Mouse (Mus musculus): Measurements from ENCODE around the gene Slc17a4. TPM values are rescaled to one million over a fixed set of nuclear protein-coding genes. Genes with fewer than 3 reads are reported as not detected.

Slc17a4 gene
- total and polyA plus RNA-seq, 2 experiments from 2014 or later = not detected

DNA sequence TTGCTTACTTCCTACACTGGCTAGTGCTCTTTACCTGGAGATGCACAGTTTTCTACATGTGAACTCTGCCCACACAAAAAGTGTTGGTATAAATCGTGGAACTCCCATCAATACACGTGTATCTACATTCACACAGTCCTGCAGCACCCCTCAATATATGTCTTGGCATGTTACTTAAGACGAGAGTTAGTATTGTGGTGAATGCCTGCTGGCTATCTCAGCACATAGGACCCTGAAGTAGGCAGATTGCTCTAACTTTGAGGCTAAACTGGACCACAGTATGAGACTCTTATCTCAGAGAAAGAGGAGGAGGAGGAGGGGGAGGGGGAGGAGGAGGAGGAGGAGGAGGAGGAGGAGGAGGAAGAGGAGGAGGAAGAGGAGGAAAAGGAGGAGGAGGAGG, 35.7 kb downstream of the Slc17a4 start:
- Histone ChIP-seq H3K4me3 (ENCODE audit: low read length) (no peak overlapping the region), H3K36me3 (ENCODE audit: insufficient read depth, low read length) (no peaks in the 10 kb centered on the region), H3K27ac (no peak overlapping the region), H3K4me1 (ENCODE audit: insufficient read depth, low read length) (no peaks in the 10 kb centered on the region), H3K27me3 (ENCODE audit: insufficient read depth, low read length) (no peaks in the 10 kb centered on the region), H3K9ac (replicated peaks; ENCODE audit: low read length) (no peak overlapping the region), H3K4me2 (ENCODE audit: low read depth, low read length) (no peak overlapping the region), H3K9me3 (ENCODE audit: low read length) (no peaks in the 10 kb centered on the region)
- no peak for ATAC-seq
- WGBS = 92% methylated on average over 3 of the region's 3 CpGs
- no peak for TF ChIP-seq CTCF (IDR thresholded peaks at IDR 0.05; ENCODE audit: low read depth)
- no peak for DNase-seq (ENCODE audit: low spot score)

DNA sequence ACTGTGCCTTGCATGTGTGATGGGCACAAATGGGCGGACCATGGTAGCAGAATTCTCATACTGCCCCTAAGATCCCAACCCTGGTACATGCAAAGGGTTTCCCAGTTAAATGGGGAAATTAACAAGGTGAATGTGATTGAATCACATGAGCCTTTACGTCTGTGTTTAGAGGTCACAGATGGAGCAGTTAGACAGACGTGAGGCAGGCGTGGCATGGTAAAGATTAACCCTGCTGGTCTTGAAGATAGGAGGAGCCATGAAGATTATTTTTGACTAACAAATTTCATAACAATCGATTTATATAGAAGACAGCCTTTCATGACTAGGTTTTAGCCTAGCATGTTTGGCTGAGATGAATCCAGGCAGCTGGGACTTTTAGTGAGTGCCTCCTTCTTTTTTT, 41.7 kb downstream of the Slc17a4 start:
- no peaks in the 10 kb centered on the region for H3K27me3 ChIP-seq (ENCODE audit: insufficient read depth, low read length)
- no peak overlapping the region for H3K4me3 ChIP-seq (ENCODE audit: low read length)
- H3K4me1 ChIP-seq (ENCODE audit: insufficient read depth, low read length) = no peaks in the 10 kb centered on the region
- H3K9ac ChIP-seq (replicated peaks; ENCODE audit: low read length) = no peak overlapping the region
- H3K27ac ChIP-seq = no peak overlapping the region
- TF ChIP-seq CTCF (IDR thresholded peaks at IDR 0.05; ENCODE audit: low read depth) = no peak
- H3K9me3 ChIP-seq (ENCODE audit: low read length) = no peaks in the 10 kb centered on the region
- H3K4me2 ChIP-seq (ENCODE audit: low read depth, low read length) = no peak overlapping the region
- H3K36me3 ChIP-seq (ENCODE audit: insufficient read depth, low read length) = no peaks in the 10 kb centered on the region
- DNase-seq (ENCODE audit: low spot score) = no peak
- no peak for ATAC-seq
- 88% methylated on average over 5 of the region's 5 CpGs for WGBS

DNA sequence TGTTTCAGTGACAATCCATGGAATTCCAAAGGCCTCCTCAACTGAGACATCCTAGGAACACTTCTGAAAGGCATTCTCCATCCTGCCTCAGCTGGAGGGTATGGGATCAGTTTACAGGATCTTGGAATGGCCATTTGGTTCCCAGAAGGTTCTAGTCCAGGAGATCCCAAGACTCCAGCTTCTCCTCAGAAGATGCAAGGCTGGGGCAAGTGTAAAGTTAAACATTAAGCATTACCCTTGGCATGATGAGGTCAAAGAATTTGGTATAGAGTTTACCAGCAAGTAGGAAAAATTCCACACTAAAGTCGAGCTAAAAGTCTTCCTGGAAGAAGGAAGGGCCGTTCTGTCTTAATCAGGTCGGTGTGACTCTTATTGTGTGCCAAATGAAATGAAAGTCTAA, 44.8 kb downstream of the Slc17a4 start:
- no peak overlapping the region for H3K27ac ChIP-seq
- 78% methylated on average over 3 of the region's 3 CpGs for WGBS
- H3K4me2 ChIP-seq (ENCODE audit: low read depth, low read length) = no peak overlapping the region
- H3K36me3 ChIP-seq (ENCODE audit: insufficient read depth, low read length) = no peaks in the 10 kb centered on the region
- H3K4me1 ChIP-seq (ENCODE audit: insufficient read depth, low read length) = no peaks in the 10 kb centered on the region
- H3K9me3 ChIP-seq (ENCODE audit: low read length) = no peaks in the 10 kb centered on the region
- no peak overlapping the region for H3K4me3 ChIP-seq (ENCODE audit: low read length)
- no peaks in the 10 kb centered on the region for H3K27me3 ChIP-seq (ENCODE audit: insufficient read depth, low read length)
- TF ChIP-seq CTCF (IDR thresholded peaks at IDR 0.05; ENCODE audit: low read depth) = no peak
- ATAC-seq (no peak), DNase-seq (ENCODE audit: low spot score) (no peak)
- no peak overlapping the region for H3K9ac ChIP-seq (replicated peaks; ENCODE audit: low read length)

DNA sequence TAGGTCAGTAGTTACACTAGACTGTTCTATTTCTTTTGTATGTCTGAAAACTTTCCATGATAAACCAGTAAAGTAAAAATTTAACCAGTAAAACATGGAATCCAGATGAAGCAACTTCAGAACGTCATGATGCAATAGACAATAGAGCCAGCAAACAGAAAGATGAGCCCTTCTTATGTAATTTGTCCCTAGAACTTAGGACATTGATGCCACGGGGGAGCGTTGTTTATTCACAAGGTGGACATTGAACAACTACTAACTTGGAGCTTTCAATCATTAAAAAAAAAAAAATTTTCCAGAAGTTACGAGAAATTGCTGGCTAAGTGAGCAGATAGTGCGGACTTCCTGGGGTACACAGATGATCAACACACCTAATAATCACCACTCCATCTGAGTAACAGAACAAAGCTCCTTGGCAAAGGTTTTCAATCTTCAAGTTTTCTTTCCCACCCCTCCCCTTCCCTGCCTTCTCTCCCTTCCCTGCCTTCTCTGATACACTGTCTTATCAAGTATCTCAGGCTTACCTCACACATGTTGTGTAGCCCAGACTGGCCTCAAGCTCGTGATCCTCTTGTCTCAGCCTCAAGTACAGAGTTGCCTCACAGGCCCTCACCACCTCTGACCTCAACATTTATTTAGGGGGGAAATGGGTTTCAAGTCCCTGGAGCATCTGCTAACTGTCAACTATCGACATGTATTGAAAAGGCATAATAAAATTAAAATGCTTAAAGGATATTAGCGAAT, 45.8 kb downstream of the Slc17a4 start:
- ATAC-seq = no peak
- Histone ChIP-seq H3K4me3 (ENCODE audit: low read length) (no peak overlapping the region), H3K36me3 (ENCODE audit: insufficient read depth, low read length) (no peaks in the 10 kb centered on the region), H3K27me3 (ENCODE audit: insufficient read depth, low read length) (no peaks in the 10 kb centered on the region), H3K4me2 (ENCODE audit: low read depth, low read length) (no peak overlapping the region), H3K9me3 (ENCODE audit: low read length) (no peaks in the 10 kb centered on the region), H3K27ac (no peak overlapping the region), H3K9ac (replicated peaks; ENCODE audit: low read length) (no peak overlapping the region), H3K4me1 (ENCODE audit: insufficient read depth, low read length) (no peaks in the 10 kb centered on the region)
- no peak for TF ChIP-seq CTCF (IDR thresholded peaks at IDR 0.05; ENCODE audit: low read depth)
- DNase-seq (ENCODE audit: low spot score) = no peak
- 88% methylated on average over 8 of the region's 8 CpGs for WGBS

DNA sequence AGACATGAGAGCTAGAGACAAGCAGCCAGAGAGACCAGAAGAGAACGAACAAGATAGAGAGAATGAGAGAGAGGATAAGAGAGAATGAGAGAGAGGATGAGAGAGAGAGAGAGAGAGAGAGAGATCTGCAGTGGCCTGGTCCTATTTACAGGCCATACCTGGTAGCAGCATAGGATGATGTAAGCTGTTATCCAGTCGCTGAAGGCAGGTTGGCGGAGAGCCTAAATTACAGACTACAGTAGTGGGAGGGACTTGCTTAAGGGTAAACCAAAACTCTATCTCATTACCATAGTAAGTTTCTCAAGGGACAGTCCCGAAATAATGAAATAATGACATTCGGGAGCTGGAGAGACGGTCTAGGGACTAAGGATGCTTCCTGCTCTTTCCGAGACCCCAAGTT, 47.4 kb downstream of the Slc17a4 start, which contains the start of gene Slc17a1:
Gene Slc17a1 (plus strand): TSS at position 346 of the 400 bp plus-strand sequence.
- Histone ChIP-seq H3K36me3 (ENCODE audit: insufficient read depth, low read length) (no peaks in the 10 kb centered on the region), H3K4me1 (ENCODE audit: insufficient read depth, low read length) (no peaks in the 10 kb centered on the region), H3K27ac (no peak within 1 kb of the TSS), H3K4me2 (ENCODE audit: low read depth, low read length) (no peak within 1 kb of the TSS), H3K4me3 (ENCODE audit: low read length) (no peak within 1 kb of the TSS), H3K27me3 (ENCODE audit: insufficient read depth, low read length) (no peaks in the 10 kb centered on the region), H3K9ac (replicated peaks; ENCODE audit: low read length) (no peak within 1 kb of the TSS), H3K9me3 (ENCODE audit: low read length) (no peaks in the 10 kb centered on the region)
- no peak for ATAC-seq
- 89% methylated on average over 7 of the region's 7 CpGs for WGBS
- DNase-seq (ENCODE audit: low spot score) = no peak
- no peak for TF ChIP-seq CTCF (IDR thresholded peaks at IDR 0.05; ENCODE audit: low read depth)

DNA sequence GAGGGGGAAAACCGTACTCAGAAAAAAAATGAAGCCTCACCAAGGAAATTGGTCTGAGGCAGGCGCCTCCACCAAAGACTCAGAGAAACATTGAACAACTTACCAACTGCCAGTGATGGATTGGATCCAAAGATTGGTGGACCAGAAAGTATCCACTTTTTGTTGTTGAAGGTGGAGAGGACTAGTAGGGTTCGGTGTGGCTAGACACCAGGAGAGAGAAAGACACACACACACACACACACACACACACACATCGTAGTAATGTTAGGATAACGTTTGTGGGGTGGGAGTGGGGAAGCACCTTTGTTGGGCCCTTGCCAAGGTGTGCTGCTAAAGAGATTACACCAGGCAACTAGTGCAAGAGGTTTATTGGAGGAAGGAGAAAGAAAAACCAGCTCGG, 47.8 kb downstream of the Slc17a4 start:
- H3K27me3 ChIP-seq (ENCODE audit: insufficient read depth, low read length) = no peaks in the 10 kb centered on the region
- H3K9me3 ChIP-seq (ENCODE audit: low read length) = no peaks in the 10 kb centered on the region
- no peak overlapping the region for H3K4me3 ChIP-seq (ENCODE audit: low read length)
- no peak overlapping the region for H3K27ac ChIP-seq
- H3K9ac ChIP-seq (replicated peaks; ENCODE audit: low read length) = no peak overlapping the region
- WGBS = 78% methylated on average over 6 of the region's 6 CpGs
- H3K4me1 ChIP-seq (ENCODE audit: insufficient read depth, low read length) = no peaks in the 10 kb centered on the region
- no peak overlapping the region for H3K4me2 ChIP-seq (ENCODE audit: low read depth, low read length)
- H3K36me3 ChIP-seq (ENCODE audit: insufficient read depth, low read length) = no peaks in the 10 kb centered on the region
- ATAC-seq (no peak), DNase-seq (ENCODE audit: low spot score) (no peak)
- no peak for TF ChIP-seq CTCF (IDR thresholded peaks at IDR 0.05; ENCODE audit: low read depth)

DNA sequence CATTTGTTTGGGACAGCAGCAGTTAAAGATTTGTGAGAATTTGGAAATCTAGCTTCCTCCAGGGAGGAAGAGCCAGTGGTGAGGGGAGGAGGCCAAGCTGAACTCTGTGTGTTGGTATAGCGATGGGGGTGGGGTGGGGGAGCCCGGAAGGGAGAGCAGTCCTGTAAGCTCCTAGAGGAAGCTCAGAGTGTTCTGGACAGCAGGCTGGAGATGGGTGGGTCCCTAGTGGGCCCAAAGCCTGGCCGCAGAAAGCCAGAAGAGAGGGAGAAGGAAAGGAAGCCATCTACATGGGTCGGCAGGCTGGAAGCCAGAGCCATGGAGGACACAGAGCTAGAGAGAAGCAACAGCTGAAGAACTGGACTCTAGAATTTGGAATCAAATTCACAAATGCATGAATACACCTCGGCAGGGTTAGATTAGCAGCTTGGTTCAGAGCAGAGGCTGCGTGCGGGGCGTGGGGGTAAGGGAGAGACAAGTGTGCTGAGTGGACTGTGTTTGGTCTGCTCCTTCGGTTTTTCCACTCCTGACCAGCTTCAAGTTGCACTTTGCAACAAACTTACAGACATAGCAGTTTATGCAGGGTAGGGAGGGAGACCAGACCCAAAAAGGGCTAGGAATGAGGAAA, 48.6 kb downstream of the Slc17a4 start:
- no peak for TF ChIP-seq CTCF (IDR thresholded peaks at IDR 0.05; ENCODE audit: low read depth)

More for the DNA sequence above, 48.6 kb downstream of the Slc17a4 start:
- Histone ChIP-seq H3K36me3 (ENCODE audit: insufficient read depth, low read length) (no peaks in the 10 kb centered on the region), H3K27ac (no peak overlapping the region), H3K4me2 (ENCODE audit: low read depth, low read length) (no peak overlapping the region), H3K27me3 (ENCODE audit: insufficient read depth, low read length) (no peaks in the 10 kb centered on the region), H3K9me3 (ENCODE audit: low read length) (no peaks in the 10 kb centered on the region), H3K4me1 (ENCODE audit: insufficient read depth, low read length) (no peaks in the 10 kb centered on the region), H3K4me3 (ENCODE audit: low read length) (no peak overlapping the region), H3K9ac (replicated peaks; ENCODE audit: low read length) (no peak overlapping the region)
- ATAC-seq = no peak
- DNase-seq (ENCODE audit: low spot score) = no peak
- 78% methylated on average over 9 of the region's 9 CpGs for WGBS
